Mouse (Mus musculus): ENCODE results near the gene Mamdc2.
A peak's percentile ranks its signal among the peaks of the same experiment; 100 is the strongest.

The Mamdc2 gene

DNA sequence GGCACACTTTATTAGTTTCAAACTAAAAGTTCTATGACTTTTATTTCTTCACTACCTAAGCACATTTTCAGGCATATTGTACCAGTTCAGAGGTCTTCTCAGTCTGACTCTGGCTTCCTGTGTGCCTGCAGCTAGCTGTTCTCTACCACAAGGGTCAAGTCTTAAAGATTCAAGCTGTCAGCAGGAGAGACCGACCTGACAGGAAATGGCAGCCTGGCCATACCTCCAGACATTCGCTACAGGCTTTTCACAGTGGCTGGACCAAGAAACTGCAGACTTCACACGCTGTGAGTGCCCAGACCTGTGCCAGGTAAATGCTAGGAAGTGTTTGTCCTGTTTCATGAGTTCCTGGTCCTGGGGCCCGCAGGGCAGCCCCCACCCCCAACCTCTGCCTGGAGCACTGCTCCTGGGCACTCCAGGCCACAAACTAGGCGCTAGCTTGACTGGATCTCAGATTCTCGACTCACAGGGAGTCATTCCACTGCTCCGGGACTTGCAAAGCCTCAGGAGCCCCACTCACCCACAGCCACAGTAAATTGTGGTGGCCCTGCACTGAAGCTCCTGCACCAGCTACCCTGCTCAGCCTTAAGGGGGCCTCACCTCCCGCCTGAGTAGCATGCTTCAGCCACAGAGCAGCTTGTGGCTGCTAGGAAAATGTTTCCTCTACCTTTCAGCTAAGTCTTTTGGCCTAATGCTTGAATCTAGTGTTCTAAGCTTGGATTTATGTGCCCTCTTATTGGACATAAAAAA, 166.2 kb downstream of the Mamdc2 start:
- no peak for DNase-seq (ENCODE audit: low read depth, low spot score)

GRCm38 (mm10) chr19:23274054-23274724, 174.1 kb downstream of the Mamdc2 start:
- no peak for DNase-seq (ENCODE audit: low read depth, low spot score)

DNA sequence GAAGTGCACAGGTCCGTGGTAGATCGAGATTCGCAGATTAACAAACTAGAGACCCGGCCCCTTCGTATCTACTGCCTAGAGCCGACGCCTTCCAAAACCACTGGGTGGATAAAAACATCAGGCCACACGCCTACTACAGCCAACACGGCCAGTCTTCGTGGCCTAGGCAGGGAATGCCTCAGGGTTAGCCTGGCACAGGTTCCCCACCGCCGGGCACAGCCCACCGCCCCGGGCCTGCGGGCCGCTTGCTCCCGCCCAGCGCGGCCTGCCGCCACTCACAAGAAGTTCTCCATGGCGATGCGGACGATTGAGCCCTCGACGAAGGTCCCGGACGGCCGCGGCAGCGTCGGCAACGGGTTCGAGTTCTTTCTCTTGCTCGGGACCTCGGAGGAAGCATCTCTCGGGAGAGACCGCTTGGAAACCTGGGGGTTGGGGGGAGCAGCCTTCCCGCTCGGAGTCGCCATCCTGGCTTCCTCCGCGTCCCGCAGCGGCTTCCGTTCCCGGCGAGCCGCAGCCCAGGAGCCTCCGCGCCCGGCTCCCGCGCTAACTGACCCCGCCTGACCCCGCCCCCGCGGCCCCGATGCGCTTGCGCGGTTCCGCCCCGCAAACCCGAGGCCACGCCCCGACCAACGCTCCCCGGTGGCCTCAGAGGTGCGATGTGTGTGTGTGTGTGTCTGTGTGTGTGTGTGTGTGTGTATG, 174.7 kb downstream of the Mamdc2 start, which contains the start of gene Smc5:
Smc5 (minus strand) TSS at position 543 of the 699 bp plus-strand sequence.
- peak; percentile 75 for DNase-seq (ENCODE audit: low read depth, low spot score)

- no peak for DNase-seq (ENCODE audit: low read depth, low spot score)
Observed at GRCm38 (mm10) chr19:23256771-23257170, 191.5 kb downstream of the Mamdc2 start.

Measured in c-Kit-negative CD71-positive TER-119-positive erythroid progenitor cells, embryonic 14.5 days (primary cell).